Mouse (Mus musculus) layer of hippocampus, postnatal 25 days (tissue): ENCODE measurements at regions not wholly inside any gene's neighbourhood (a gene's known extent, or its start where the extent isn't known, plus 50 kb on each side); places are given as distances from the start of the nearest gene placed in this dataset.

Experiments
- DNase-seq, 2 experiments: peaks; one replicate each; pipeline ENCODE4 v3.0.0; 2022; ENCODE audit warnings: mixed read lengths in 2 of 2, low spot score in 1 of 2; ENCODE audit errors: extremely low spot score in 1 of 2

GRCm38 (mm10) chr4:17629367-17629766 lies 1975.9 kb upstream of the Gm12353 start:
- no peak for DNase-seq

GRCm38 (mm10) chr4:17635549-17636530 lies 1969.4 kb upstream of the Gm12353 start:
- peak in 1 of 2 experiments; percentile 14 for DNase-seq

- DNase-seq: no peak
Observed at GRCm38 (mm10) chr4:17646712-17647111, 1958.5 kb upstream of the Gm12353 start.

GRCm38 (mm10) chr4:17649350-17649749 lies 1955.9 kb upstream of the Gm12353 start:
- DNase-seq: no peak

- no peak for DNase-seq
Observed at GRCm38 (mm10) chr4:17653551-17653950, 1951.7 kb upstream of the Gm12353 start.

- no peak for DNase-seq
Observed at GRCm38 (mm10) chr4:17667267-17667850, 1937.9 kb upstream of the Gm12353 start.
